Mouse (Mus musculus) ES-E14 (cell line): ENCODE measurements around the gene Yipf4. TPM values are rescaled to one million over a fixed set of nuclear protein-coding genes. Genes with fewer than 3 reads are reported as not detected.

Source experiments
- DNase-seq: peaks from one replicate; pipeline ENCODE4 v3.0.0-alpha.2; 2013; ENCODE audit warnings: low read depth, low spot score
- H3K27ac ChIP-seq: 2 replicates; pipeline ENCODE4 v1.5.1; 2012; ENCODE audit warnings: low read depth, mild to moderate bottlenecking, low read length, moderate library complexity, mixed read lengths; ENCODE audit not compliant: poor library complexity, insufficient read depth, severe bottlenecking
- H3K36me3 ChIP-seq: 2 replicates; pipeline ENCODE4 v1.6.1; 2012; ENCODE audit warnings: mild to moderate bottlenecking, low read length, moderate library complexity, mixed read lengths; ENCODE audit not compliant: control insufficient read depth, poor library complexity, insufficient read depth, severe bottlenecking
- H3K4me1 ChIP-seq, 2 experiments: fragments of 150-350 bp in 1 of 2; sonication (generic) in 1 of 2; 2 replicates each; pipeline ENCODE4 v1.6.1; 2012; ENCODE audit warnings: low read length in 2 of 2, mild to moderate bottlenecking in 1 of 2, mixed read lengths in 1 of 2; ENCODE audit not compliant: control insufficient read depth in 2 of 2, insufficient read depth in 2 of 2, poor library complexity in 1 of 2
- H3K4me3 ChIP-seq, 2 experiments: fragments of 150-350 bp in 1 of 2; sonication (generic) in 1 of 2; 2 replicates each; pipeline ENCODE4 v1.5.1; 2012; ENCODE audit warnings: low read length in 2 of 2, low read depth in 1 of 2, mild to moderate bottlenecking in 1 of 2, mixed read lengths in 1 of 2; ENCODE audit not compliant: insufficient read depth in 1 of 2, poor library complexity in 1 of 2, severe bottlenecking in 1 of 2
- H3K9ac ChIP-seq: 2 replicates; pipeline ENCODE4 v1.6.1; 2012; ENCODE audit warnings: low read depth, mild to moderate bottlenecking, low read length, mixed read lengths; ENCODE audit not compliant: poor library complexity, insufficient read depth, severe bottlenecking
- H3K9me3 ChIP-seq: fragments of 150-350 bp; sonication (generic); 2 replicates; pipeline ENCODE4 v1.6.1; 2012; ENCODE audit warnings: low read depth, mild to moderate bottlenecking, low read length; ENCODE audit not compliant: control insufficient read depth, insufficient read depth
- CHD2 ChIP-seq: IDR thresholded peaks from 2 replicates; pipeline ENCODE4 v1.6.1; 2014; ENCODE audit warnings: mild to moderate bottlenecking, low read depth, low read length, inconsistent platforms
- HCFC1 ChIP-seq: IDR thresholded peaks from 2 replicates; pipeline ENCODE4 v1.6.1; 2012; ENCODE audit warnings: low read length, inconsistent platforms, borderline replicate concordance; ENCODE audit not compliant: insufficient read depth
- MAFK ChIP-seq: IDR thresholded peaks from 2 replicates; pipeline ENCODE4 v1.6.1; 2014; ENCODE audit warnings: mild to moderate bottlenecking, low read depth, low read length, inconsistent platforms; ENCODE audit not compliant: insufficient read depth
- ZC3H11A ChIP-seq: IDR thresholded peaks from 2 replicates; pipeline ENCODE4 v1.6.1; 2012; ENCODE audit warnings: low read depth, mild to moderate bottlenecking, inconsistent platforms, low read length, borderline replicate concordance
- ZNF384 ChIP-seq: IDR thresholded peaks from 2 replicates; pipeline ENCODE4 v1.6.1; 2012; ENCODE audit warnings: low read depth, low read length, inconsistent platforms
- in situ Hi-C, 2 experiments: fragments of 600-800 bp; cut with MboI; formaldehyde crosslinking; loops; one replicate each; pipeline ENCODE4 v1.15.1; 2025; ENCODE audit warnings: low sequenced_read_pairs in 2 of 2, inconsistent platforms in 1 of 2; ENCODE audit not compliant: unreplicated experiment in 2 of 2
- total RNA-seq: library from RNA; depleted of rRNA; stranded (reverse); fragments of 300-350 nt; gene quantifications from 2 replicates; pipeline ENCODE4 v1.2.3, GENCODE M21; 2012

Gene Yipf4
- total RNA-seq, 1 experiment = 69.7 TPM

- Histone ChIP-seq H3K36me3 (no peaks in the 10 kb centered on the region), H3K9me3 (no peaks in the 10 kb centered on the region), H3K9ac (no peak overlapping the region), H3K4me3 (no peak overlapping the region), H3K27ac (no peak overlapping the region), H3K4me1 (no peaks in the 10 kb centered on the region)
- DNase-seq = no peak
- TF ChIP-seq MAFK = no peak
- no peak for TF ChIP-seq ZNF384
- TF ChIP-seq CHD2 = no peak
- no peak for TF ChIP-seq HCFC1
- no peak for TF ChIP-seq ZC3H11A
- in situ Hi-C loops = no loop called here
Observed at GRCm38 (mm10) chr17:74512308-74512707, 23.0 kb downstream of the Yipf4 start.

GRCm38 (mm10) chr17:74522797-74523723 lies 33.8 kb downstream of the Yipf4 start:
- no peaks in the 10 kb centered on the region for H3K36me3 ChIP-seq
- no peak overlapping the region for H3K9ac ChIP-seq
- no peak overlapping the region for H3K27ac ChIP-seq
- in situ Hi-C loops = no loop called here
- H3K4me1 ChIP-seq = 0 out of 4 replicates have a peak, but pooled peaks cover 0 to 2% of the 10 kb centered on the region in 2 experiments
- TF ChIP-seq ZC3H11A = no peak
- TF ChIP-seq CHD2 = no peak
- no peak for TF ChIP-seq MAFK
- TF ChIP-seq ZNF384 = no peak
- TF ChIP-seq HCFC1 = no peak
- no peaks in the 10 kb centered on the region for H3K9me3 ChIP-seq
- DNase-seq = peak; percentile 46
- H3K4me3 ChIP-seq = no peak overlapping the region

- Histone ChIP-seq H3K9ac (peak overlapping the region; percentile 39; the same call in 1 of the 2 replicates), H3K9me3 (no peaks in the 10 kb centered on the region), H3K4me1 (peaks cover 2% of the 10 kb centered on the region in 2 experiments; a peak in 2 of 4 replicates), H3K36me3 (no peaks in the 10 kb centered on the region), H3K27ac (peak overlapping the region; percentile 93; the same call in 1 of the 2 replicates), H3K4me3 (peak overlapping the region; percentile 64 to 69; a peak in 3 of 4 replicates)
- in situ Hi-C loops = no loop called here
- no peak for DNase-seq
- no peak for TF ChIP-seq MAFK
- peak; percentile 66; the same call in 1 of the 2 replicates for TF ChIP-seq ZNF384
Observed at GRCm38 (mm10) chr17:74526117-74526516, 36.8 kb downstream of the Yipf4 start.

GRCm38 (mm10) chr17:74526806-74527653 lies 37.7 kb downstream of the Yipf4 start:
- no peak for TF ChIP-seq ZC3H11A
- TF ChIP-seq CHD2 = no peak
- TF ChIP-seq HCFC1 = no peak
- peak; percentile 92 for TF ChIP-seq MAFK
- TF ChIP-seq ZNF384 = peak; percentile 84
- DNase-seq = peak; percentile 46
- H3K4me1 ChIP-seq = peaks cover 2% of the 10 kb centered on the region in 2 experiments; a peak in 2 of 4 replicates
- H3K36me3 ChIP-seq = no peaks in the 10 kb centered on the region
- peak overlapping the region; percentile 79; the same call in 1 of the 2 replicates for H3K9ac ChIP-seq
- H3K27ac ChIP-seq = peak overlapping the region; percentile 93; the same call in 1 of the 2 replicates
- in situ Hi-C loops = no loop called here
- H3K4me3 ChIP-seq = peak overlapping the region; percentile 64 to 69
- no peaks in the 10 kb centered on the region for H3K9me3 ChIP-seq
